Mouse (Mus musculus) small intestine, adult 2 months (tissue): ENCODE results near the gene Inafm1. TPM values are rescaled to one million over a fixed set of nuclear protein-coding genes. Genes with fewer than 3 reads are reported as not detected.

Experiments used
- H3K27ac ChIP-seq: fragments of 200-500 bp; 2 replicates; pipeline ENCODE4 v1.5.1; 2012; ENCODE audit warnings: low read depth, low read length, control low read depth, inconsistent platforms; ENCODE audit not compliant: insufficient read depth
- H3K27me3 ChIP-seq: fragments of 200-500 bp; 2 replicates; pipeline ENCODE4 v1.6.1; 2012; ENCODE audit warnings: mild to moderate bottlenecking, moderate library complexity, low read length, inconsistent platforms; ENCODE audit not compliant: control insufficient read depth, insufficient read depth
- H3K36me3 ChIP-seq: fragments of 200-500 bp; 2 replicates; pipeline ENCODE4 v1.6.1; 2012; ENCODE audit warnings: mild to moderate bottlenecking, low read length, control low read depth, inconsistent platforms; ENCODE audit not compliant: control insufficient read depth, insufficient read depth
- H3K4me1 ChIP-seq: fragments of 200-500 bp; 2 replicates; pipeline ENCODE4 v1.6.1; 2012; ENCODE audit warnings: low read length, inconsistent platforms, mixed read lengths; ENCODE audit not compliant: control insufficient read depth, insufficient read depth, insufficient read length
- H3K4me3 ChIP-seq: fragments of 200-500 bp; 2 replicates; pipeline ENCODE4 v1.5.1; 2012; ENCODE audit warnings: low read depth, mild to moderate bottlenecking, control low read depth, inconsistent platforms, low read length, moderate library complexity
- CTCF ChIP-seq: fragments of 200-500 bp; IDR thresholded peaks from 2 replicates; pipeline ENCODE4 v1.5.1; 2012; ENCODE audit warnings: low read depth, mild to moderate bottlenecking, control low read depth, inconsistent platforms, low read length, moderate library complexity, mixed read lengths; ENCODE audit not compliant: insufficient replicate concordance, insufficient read length; ENCODE audit errors: extremely low read depth
- POLR2A ChIP-seq: fragments of 200-500 bp; IDR thresholded peaks from 2 replicates; pipeline ENCODE4 v1.6.1; 2012; ENCODE audit warnings: low read depth, mild to moderate bottlenecking, control low read depth, inconsistent platforms, low read length, moderate library complexity
- WGBS: fragments of 180-500 bp; shearing (Covaris S2); methylation state at CpG from one replicate; pipeline ENCODE4 v1.1.7; 2018; 5-methylcytosine and 5-hydroxymethylcytosine counted together
- polyA plus RNA-seq: library from polyadenylated mRNA; depleted of rRNA; stranded (reverse); fragments of >200 nt; gene quantifications from 2 replicates; pipeline ENCODE4 v1.2.3, GENCODE M21; 2012

The Inafm1 gene
- polyA plus RNA-seq, 1 experiment = 121 TPM

DNA sequence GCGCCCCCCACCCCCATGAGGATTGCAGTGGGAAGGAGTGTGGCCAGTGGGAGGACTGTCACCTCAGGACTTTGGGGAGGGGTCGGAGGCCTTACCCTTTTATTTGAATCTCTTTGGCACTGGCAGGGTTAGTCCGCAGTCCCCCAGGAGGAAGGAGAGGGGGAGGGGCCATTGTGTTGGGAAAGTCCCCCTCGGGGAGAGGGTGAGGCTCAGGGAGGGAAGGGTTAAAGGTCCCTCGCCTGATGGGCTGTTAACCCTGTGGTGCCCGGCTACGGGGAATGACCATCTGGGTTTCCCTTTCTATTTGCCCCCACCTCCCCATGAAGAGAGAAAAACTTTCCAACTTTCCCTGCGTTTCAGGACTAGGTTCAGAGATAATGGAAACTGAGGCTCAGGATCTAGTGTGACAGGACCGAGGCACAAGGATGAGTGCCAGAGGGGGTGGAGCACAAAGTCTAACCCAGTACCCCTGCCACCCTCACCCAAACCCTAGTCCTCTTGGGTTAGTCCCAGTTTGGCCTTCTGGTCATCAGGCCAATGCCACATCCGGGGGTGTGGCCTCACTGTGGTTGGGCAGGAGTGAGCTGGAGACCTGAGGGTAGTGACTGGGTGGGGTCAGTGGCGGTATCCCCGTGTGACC is 39.4 kb upstream of the Inafm1 start:
- Histone ChIP-seq H3K27me3 (no peaks in the 10 kb centered on the region), H3K27ac (peak overlapping the region; percentile 98), H3K4me1 (peaks cover 26% of the 10 kb centered on the region), H3K4me3 (peak overlapping the region; percentile 90), H3K36me3 (no peaks in the 10 kb centered on the region; the same call in 1 of the 2 replicates)
- TF ChIP-seq POLR2A (no peak; the same call in none of the 2 replicates), CTCF (no peak)
- WGBS = under 1% methylated on average over 12 of the region's 12 CpGs

DNA sequence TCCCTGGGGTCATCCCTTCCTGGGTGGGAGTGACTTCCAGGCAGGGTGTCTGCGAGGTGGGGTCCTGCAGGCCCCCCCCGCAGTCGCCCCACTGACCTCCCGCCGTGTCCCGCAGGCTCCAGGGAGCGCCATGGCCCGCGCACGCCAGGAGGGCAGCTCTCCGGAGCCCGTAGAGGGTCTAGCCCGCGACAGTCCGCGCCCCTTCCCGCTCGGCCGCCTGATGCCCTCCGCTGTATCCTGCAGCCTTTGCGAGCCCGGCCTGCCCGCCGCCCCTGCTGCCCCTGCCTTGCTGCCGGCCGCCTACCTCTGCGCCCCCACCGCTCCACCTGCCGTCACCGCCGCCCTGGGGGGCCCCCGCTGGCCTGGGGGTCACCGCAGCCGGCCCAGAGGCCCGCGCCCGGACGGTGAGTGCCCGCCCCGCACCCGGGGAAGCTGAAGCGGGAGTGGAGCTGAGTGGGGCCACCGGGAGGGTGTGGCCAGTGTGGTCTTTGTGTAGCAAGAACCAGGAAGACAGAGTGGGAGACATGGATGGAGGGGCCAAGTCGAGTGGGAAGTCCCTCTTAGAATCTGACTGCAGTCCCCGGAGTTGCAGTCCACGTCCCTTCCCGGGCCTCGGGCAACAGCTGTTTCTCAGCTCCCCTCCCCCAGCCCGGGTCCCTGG is 38.7 kb upstream of the Inafm1 start:
- Histone ChIP-seq H3K27me3 (no peaks in the 10 kb centered on the region), H3K36me3 (no peaks in the 10 kb centered on the region), H3K4me3 (peak overlapping the region; percentile 90), H3K4me1 (peaks cover 26% of the 10 kb centered on the region), H3K27ac (peak overlapping the region; percentile 98)
- under 1% methylated on average over 48 of the region's 49 CpGs for WGBS
- TF ChIP-seq POLR2A (no peak; the same call in 1 of the 2 replicates), CTCF (no peak)

DNA sequence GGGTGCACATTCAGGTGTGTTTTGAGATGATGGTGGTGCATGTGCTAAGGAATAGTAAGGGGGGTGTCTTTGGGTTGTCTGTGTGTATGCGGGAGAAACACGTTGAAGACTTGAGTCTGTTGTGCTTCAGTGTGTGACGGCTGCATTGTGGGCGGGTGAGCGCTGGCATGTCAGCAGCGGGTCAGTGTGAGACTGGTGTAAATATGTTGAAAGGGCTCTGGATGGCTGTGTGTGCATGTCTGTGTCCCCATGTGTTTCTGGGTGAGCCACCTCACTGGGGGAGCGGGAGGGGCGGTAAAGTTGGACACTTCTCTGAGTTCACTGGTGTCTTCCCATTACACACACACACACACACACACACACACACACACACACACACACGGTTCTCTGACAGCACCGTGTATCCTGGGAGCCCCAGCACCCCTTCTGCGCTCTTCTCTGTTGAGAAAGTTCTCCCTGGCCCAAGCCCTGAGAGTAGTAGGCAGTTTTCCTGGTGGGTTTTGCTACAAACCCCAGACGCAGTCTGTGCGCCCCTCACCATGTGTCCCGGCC is 38.1 kb upstream of the Inafm1 start:
- Histone ChIP-seq H3K27ac (peak overlapping the region; percentile 98), H3K36me3 (no peaks in the 10 kb centered on the region), H3K4me3 (peak overlapping the region; percentile 90), H3K27me3 (no peaks in the 10 kb centered on the region), H3K4me1 (peaks cover 26% of the 10 kb centered on the region)
- WGBS = 4% methylated on average over 14 of the region's 14 CpGs
- TF ChIP-seq POLR2A = no peak
- no peak for TF ChIP-seq CTCF

DNA sequence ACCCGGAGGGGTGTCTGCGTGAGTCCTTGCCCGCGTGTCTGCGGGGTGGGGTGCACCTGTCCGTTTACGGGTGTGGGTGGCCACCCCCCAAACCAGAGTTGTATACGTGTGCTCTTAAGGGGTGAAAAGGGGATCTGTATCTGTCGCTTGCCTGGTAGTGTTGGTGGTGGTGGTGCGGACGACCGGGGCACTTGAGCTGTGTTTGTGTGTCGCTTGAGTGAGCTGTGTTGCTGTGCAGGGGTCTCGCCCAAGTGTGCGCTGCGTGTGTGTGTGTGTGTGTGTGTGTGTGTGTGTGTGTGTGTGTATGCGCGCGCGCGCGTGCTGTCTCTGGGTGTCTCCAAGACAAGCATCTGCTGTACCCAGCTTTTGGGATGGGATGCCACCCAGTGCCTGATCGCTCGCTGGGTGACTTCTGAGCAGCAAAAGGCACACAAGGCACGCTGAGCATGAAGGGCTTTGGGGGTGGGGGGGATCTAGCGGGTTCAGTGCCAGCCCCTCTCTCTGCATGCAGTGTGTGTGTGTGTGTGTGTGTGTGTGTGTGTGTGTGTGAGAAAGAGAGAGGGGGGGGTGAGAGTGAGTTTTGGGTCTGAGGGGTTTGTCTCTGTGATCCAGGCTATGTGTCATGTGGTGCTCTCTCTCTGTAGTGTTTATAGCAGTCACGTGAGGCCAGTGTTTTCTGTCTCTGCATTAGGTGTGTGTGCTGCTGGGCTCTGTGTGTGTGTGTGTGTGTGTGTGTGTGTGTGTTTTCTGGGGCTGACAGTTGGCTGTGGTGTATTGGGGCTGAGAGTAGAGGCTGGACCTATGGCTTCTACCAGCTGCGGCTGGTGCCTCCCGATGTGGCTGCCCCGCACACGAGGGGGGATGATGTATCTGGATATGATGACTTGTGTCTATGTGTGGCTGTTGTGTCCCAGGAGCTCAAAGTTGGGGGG is 37.4 kb upstream of the Inafm1 start:
- peaks cover 26% of the 10 kb centered on the region for H3K4me1 ChIP-seq
- H3K27ac ChIP-seq = 0 out of 2 replicates have a peak overlapping the region, but pooled peaks have one; percentile 98
- H3K27me3 ChIP-seq = no peaks in the 10 kb centered on the region
- H3K36me3 ChIP-seq = no peaks in the 10 kb centered on the region
- H3K4me3 ChIP-seq = peak overlapping the region; percentile 90
- under 1% methylated on average over 31 of the region's 31 CpGs for WGBS
- TF ChIP-seq CTCF (no peak), POLR2A (no peak)

DNA sequence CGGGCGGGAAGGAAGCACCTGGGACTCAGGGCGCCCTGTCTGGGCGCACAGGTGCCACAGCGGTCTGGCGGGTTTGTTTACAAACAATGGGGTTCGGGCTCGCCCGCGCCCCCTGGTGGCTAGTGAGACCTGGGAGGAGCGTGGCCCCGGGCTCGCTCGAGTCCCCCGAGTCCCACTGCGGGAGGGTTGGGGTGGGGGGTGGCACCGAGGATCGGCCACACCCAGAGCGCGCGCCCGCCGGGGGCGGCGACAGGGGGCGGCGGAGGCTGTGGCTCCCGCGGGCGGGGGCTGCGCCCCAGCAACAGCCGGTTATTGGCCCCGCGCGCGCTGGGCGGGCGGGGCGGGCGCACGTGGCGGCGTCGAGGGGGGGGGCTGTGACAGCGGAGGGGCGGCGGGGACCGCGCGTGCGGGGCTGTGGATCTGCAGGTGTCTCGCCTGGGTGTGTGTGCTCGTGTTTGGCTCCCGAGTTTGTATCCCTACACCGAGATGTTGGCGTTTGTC is 36.7 kb upstream of the Inafm1 start:
- TF ChIP-seq POLR2A (no peak), CTCF (peak; percentile 64)
- Histone ChIP-seq H3K36me3 (no peaks in the 10 kb centered on the region), H3K4me3 (peak overlapping the region; percentile 72), H3K4me1 (peaks cover 26% of the 10 kb centered on the region), H3K27me3 (no peaks in the 10 kb centered on the region), H3K27ac (peak overlapping the region; percentile 81)
- under 1% methylated on average over 51 of the region's 56 CpGs for WGBS

DNA sequence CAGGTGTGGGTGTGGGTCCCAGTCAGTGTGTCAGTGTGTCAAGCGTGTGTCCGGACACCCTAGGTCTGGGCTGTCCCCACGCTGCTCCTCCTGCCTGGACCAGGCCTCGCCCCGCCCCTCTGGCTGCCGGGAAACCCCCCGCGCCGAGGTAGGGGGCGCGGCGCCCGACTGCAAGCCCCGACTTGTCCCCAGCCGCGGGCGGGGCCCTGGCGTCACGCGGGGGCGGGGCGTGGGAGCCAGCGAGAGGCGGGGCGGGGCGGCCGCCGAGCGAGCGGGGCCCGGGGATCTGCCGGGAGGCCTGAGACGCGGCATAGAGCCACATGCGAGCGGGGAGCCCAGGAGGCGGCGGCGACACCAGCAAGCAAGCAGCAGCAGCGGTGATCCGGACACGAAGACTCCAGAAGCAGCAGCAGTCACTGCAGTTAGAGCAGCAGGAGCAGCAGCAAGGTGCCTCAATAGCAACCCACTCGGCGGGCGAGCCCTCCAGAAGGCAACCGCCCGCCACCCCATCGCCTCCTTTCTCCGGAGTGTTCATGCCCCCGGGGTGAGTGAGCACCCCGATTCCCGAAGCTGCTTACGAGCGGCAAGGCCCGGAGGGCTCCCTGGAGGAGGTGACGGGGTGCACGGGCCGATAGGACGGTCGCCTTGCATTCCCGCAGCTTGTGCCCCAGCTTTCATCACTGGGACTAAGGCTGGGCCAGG is 36.1 kb upstream of the Inafm1 start:
- TF ChIP-seq POLR2A = no peak; the same call in none of the 2 replicates
- TF ChIP-seq CTCF = no peak
- no peaks in the 10 kb centered on the region for H3K36me3 ChIP-seq
- no peaks in the 10 kb centered on the region for H3K27me3 ChIP-seq
- H3K27ac ChIP-seq = peak overlapping the region; percentile 81
- peak overlapping the region; percentile 72 for H3K4me3 ChIP-seq
- under 1% methylated on average over 61 of the region's 61 CpGs for WGBS
- peaks cover 26% of the 10 kb centered on the region for H3K4me1 ChIP-seq
